Mouse (Mus musculus) stomach, postnatal 0 days (tissue): ENCODE measurements around the gene Hk1.

Experiments used
- CTCF ChIP-seq: IDR thresholded peaks from 2 replicates; pipeline ENCODE4 v1.5.1; 2016; ENCODE audit warnings: antibody characterized with exemption, low read depth, mild to moderate bottlenecking, moderate library complexity
- EP300 ChIP-seq: optimal IDR thresholded peaks from 2 replicates; pipeline ENCODE3; 2016; ENCODE audit warnings: antibody characterized with exemption

- no peak for TF ChIP-seq CTCF
- no peak for TF ChIP-seq EP300
Measured at GRCm38 (mm10) chr10:62345147-62345546, 34.6 kb downstream of the Hk1 start.
